Mouse (Mus musculus): ENCODE results near the gene Acd. TPM values are rescaled to one million over a fixed set of nuclear protein-coding genes. Genes with fewer than 3 reads are reported as not detected.

Acd gene
- polyA plus RNA-seq, 1 experiment from 2014 or later, result 90.7 TPM

DNA sequence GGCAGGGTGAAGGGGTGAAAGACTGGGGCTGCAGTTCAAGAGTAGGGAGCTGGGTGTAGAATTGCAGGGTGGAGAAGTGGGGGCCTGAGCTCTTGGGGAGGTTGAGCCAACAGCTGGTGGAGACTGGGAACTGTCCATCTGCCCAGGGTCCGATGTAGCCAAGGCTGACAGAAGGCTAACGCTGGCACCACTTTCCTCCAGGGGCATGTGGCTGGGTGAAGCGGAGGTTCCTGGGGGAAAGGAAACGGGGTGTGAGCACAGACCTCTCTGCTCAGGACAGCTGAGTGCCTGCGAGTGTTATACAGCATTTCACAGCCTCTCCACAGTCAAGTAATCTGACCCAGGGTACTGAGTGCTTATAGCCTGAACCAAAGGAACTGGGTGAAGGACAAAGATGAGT is 2.2 kb downstream of the Acd start:
- Histone ChIP-seq H3K36me3 (peaks cover 42% of the 10 kb centered on the region), H3K4me2 (replicated peaks) (no peak overlapping the region), H3K27me3 (replicated peaks) (no peaks in the 10 kb centered on the region), H3K9me3 (no peaks in the 10 kb centered on the region), H3K27ac (no peak overlapping the region), H3K4me1 (peaks cover 37% of the 10 kb centered on the region), H3K9ac (no peak overlapping the region), H3K4me3 (no peak overlapping the region)
- ATAC-seq (ENCODE audit: low FRiP score, low read depth), result no peak
- WGBS, result 90% methylated on average over 5 of the region's 5 CpGs

DNA sequence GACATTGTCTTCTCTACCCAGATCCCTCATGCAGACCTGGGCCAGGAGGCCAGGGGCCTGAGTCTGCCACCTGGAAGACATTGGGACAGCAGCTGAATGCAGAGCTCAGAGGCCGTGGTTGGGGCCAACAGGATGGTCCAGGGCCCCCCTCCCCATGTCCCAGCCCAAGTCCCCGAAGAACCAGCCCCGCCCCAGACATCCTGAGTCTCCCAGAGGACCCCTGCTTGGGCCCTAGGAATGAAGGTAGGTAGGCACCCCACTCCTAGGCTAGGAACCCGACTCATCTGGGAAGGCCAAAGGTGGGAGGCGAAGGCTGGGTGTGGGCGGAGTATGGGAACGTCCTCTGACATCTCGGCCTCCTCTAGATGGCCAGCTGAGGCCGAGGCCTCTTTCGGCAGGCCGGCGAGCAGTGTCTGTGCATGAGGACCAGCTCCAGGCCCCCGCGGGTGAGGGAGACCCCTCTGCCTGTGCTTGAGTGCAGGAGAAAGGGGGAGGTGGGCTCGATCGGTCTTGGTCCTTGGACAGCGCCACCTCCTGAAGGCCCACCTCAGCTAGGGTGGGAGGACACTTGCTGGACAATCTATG is 3.6 kb downstream of the Acd start:
- Histone ChIP-seq H3K9ac (no peak overlapping the region), H3K9me3 (no peaks in the 10 kb centered on the region; the same call in 1 of the 2 replicates), H3K27me3 (replicated peaks) (no peaks in the 10 kb centered on the region), H3K36me3 (peaks cover 39% of the 10 kb centered on the region), H3K27ac (no peak overlapping the region), H3K4me1 (peaks cover 35% of the 10 kb centered on the region), H3K4me2 (replicated peaks) (no peak overlapping the region), H3K4me3 (no peak overlapping the region)
- 92% methylated on average over 17 of the region's 17 CpGs for WGBS
- no peak for ATAC-seq (ENCODE audit: low FRiP score, low read depth)

DNA sequence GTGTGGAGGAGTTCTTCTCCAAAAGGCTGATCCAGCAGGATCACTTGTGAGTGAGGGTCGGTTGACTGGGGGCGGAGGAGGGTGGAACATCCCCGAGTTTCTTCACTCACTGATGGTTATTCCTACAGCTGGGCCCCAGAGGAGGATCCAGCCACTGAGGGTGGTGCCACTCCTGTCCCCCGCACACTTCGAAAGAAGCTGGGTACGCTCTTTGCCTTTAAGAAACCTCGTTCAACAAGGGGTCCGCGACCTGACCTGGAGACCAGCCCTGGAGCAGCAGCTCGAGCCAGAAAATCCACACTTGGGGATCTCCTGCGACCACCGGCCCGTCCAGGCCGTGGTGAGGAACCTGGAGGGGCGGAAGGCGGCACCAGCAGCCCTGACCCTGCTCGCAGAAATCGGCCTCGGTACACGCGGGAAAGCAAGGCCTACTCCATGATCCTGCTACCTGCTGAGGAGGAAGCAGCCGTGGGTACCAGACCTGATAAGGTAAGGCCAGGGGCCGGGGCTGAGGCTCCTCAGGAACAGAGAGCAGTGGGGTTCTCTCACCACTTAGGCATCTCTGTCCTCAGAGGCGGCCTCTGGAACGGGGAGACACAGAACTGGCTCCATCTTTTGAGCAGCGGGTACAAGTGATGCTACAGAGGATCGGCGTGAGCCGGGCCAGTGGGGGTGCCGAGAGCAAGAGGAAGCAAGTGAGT is 5.7 kb downstream of the Acd start:
- Histone ChIP-seq H3K9me3 (no peaks in the 10 kb centered on the region; the same call in 1 of the 2 replicates), H3K4me1 (peaks cover 24% of the 10 kb centered on the region), H3K27ac (no peak overlapping the region), H3K27me3 (replicated peaks) (no peaks in the 10 kb centered on the region; the same call in 1 of the 2 replicates), H3K36me3 (peaks cover 39% of the 10 kb centered on the region), H3K9ac (peak overlapping the region; percentile 70; the same call in 1 of the 2 replicates), H3K4me2 (replicated peaks) (peak overlapping the region; percentile 82), H3K4me3 (peak overlapping the region; percentile 54)
- 83% methylated on average over 30 of the region's 30 CpGs for WGBS
- no peak for ATAC-seq (ENCODE audit: low FRiP score, low read depth)

DNA sequence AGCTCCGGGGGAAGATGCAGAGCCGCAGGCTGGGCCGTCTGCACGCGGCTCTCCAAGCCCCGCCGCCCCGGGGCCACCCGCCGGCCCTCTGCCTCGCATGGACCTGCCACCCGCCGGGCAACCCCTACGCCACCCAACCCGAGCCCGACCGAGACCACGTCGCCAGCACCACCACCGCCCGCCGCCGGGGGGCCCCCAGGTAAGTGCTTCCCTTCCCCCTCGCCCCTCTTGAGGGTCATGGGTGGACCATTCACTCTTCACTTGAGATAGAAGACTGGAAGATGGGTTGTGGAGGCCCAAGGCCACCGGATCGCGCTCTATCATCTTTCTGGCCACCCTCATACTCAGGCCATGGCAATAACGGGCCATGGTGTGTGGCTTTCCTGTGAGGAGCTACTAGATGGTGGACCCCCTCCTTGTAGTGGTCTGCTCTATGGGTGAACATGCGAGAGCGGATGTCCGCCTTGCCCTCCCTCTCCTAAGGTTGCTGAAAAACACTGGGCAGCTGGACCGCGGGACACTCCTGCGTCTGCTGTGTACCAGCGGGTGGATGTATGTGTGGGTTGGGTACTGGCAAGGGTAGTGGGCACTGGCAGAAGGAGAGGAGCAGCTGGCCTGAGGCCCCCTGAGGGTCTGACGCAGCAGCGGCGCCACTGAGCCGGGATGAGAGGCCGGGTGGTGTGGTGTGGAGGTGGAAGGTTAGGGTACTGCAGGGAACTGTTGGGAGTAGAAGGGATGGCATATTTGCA is 6.7 kb downstream of the Acd start:
- WGBS, result 7% methylated on average over 40 of the region's 40 CpGs
- ATAC-seq (ENCODE audit: low FRiP score, low read depth), result peak; percentile 64
- H3K36me3 ChIP-seq, result peaks cover 39% of the 10 kb centered on the region

DNA sequence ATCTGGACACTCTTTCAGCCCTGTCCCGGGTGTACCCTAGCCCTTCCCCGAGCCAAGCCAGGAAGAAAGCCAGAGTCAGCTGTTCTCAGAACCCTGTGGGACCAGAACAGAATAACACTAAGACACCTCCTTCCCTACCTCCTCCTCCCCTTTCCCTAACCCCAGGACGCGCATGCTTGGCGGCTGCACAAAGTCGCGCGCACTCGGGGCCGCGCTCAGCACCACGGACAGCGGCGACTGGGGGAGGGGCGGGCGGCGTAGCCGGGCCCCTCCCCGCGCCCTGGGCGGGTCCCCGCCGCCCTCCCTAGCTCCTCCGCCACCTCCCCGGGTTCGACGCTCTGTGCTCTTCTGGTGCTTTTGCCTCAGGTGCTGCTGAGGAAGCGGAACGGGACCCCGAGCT is 7.3 kb downstream of the Acd start:
- H3K4me2 ChIP-seq (replicated peaks), result peak overlapping the region; percentile 82
- peak overlapping the region; percentile 70 for H3K9ac ChIP-seq
- WGBS, result 4% methylated on average over 30 of the region's 30 CpGs

More for the DNA sequence above, 6.7 kb downstream of the Acd start:
- Histone ChIP-seq H3K27me3 (replicated peaks) (no peaks in the 10 kb centered on the region; the same call in 1 of the 2 replicates), H3K4me1 (peaks cover 16% of the 10 kb centered on the region), H3K9ac (peak overlapping the region; percentile 70), H3K27ac (peak overlapping the region; percentile 72), H3K9me3 (no peaks in the 10 kb centered on the region; the same call in 1 of the 2 replicates), H3K4me3 (peak overlapping the region; percentile 54), H3K4me2 (replicated peaks) (peak overlapping the region; percentile 82)

DNA sequence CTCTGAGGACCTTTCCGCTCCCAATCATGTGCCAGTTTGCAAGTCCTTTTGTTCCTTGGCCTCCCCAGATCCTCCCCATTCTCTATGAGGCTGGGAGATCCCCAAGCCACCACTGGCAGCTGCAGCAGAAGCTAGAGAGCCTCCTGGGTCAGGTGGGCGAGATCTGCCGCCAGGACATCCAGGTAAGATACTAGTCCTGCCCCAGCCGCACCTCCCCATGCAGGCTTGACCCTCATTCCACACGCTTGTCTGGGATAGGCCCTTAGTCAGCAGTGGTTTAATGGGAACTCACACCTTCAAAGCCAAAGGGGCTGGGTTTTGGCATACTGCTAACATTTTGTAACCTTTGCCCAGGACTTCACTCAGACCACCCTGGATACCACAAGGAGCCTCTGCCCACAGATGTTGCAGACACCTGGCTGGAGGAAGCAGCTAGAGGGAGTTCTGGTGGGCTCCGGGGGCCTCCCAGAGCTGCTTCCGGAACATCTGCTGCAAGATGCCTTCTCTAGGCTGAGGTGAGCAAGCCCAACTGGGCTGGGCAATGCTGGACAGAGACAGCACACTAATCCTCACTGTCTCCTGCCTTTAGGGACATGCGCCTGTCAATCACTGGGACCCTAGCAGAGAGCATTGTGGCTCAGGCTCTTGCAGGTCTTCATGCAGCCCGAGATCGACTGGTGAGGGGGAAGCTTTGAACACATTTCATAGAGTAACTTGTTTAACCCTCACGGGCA is 8.3 kb downstream of the Acd start:
- Histone ChIP-seq H3K9ac (no peak overlapping the region), H3K27ac (no peak overlapping the region), H3K4me2 (replicated peaks) (no peak overlapping the region), H3K4me1 (peaks cover 16% of the 10 kb centered on the region), H3K36me3 (peaks cover 26% of the 10 kb centered on the region), H3K27me3 (replicated peaks) (no peaks in the 10 kb centered on the region; the same call in 1 of the 2 replicates), H3K9me3 (no peaks in the 10 kb centered on the region; the same call in 1 of the 2 replicates), H3K4me3 (no peak overlapping the region)
- no peak for ATAC-seq (ENCODE audit: low FRiP score, low read depth)
- 95% methylated on average over 11 of the region's 11 CpGs for WGBS

More for the DNA sequence above, 7.3 kb downstream of the Acd start:
- Histone ChIP-seq H3K9me3 (no peaks in the 10 kb centered on the region; the same call in 1 of the 2 replicates), H3K4me1 (peaks cover 16% of the 10 kb centered on the region), H3K27ac (peak overlapping the region; percentile 72), H3K4me3 (peak overlapping the region; percentile 54), H3K27me3 (replicated peaks) (no peaks in the 10 kb centered on the region; the same call in 1 of the 2 replicates), H3K36me3 (peaks cover 36% of the 10 kb centered on the region)
- peak; percentile 46 for ATAC-seq (ENCODE audit: low FRiP score, low read depth)

DNA sequence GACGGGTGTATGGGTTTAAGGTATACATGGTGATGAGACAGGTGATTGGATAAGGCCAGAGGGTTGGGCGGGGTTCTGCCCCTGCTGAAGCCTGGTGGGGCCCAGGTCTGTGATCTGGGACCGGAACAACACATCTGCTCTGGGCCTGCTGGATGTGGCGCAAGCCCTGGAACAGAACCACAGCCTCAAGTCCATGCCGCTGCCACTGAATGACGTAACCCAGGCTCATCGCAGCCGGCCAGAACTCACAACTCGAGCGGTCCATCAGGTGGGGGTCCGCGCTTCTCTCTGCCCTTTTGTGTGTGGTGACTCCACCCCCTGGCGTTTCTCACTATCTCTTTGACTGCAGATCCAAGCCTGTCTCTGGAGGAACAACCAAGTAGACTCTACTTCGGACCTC is 9.9 kb downstream of the Acd start:
- 88% methylated on average over 14 of the region's 14 CpGs for WGBS
- H3K4me2 ChIP-seq (replicated peaks), result no peak overlapping the region
- H3K9ac ChIP-seq, result no peak overlapping the region
- H3K27ac ChIP-seq, result no peak overlapping the region
- peaks cover 10% of the 10 kb centered on the region; the same call in 1 of the 2 replicates for H3K36me3 ChIP-seq
- no peaks in the 10 kb centered on the region; the same call in 1 of the 2 replicates for H3K27me3 ChIP-seq (replicated peaks)
- H3K4me1 ChIP-seq, result peaks cover 16% of the 10 kb centered on the region
- no peak for ATAC-seq (ENCODE audit: low FRiP score, low read depth)
- no peak overlapping the region for H3K4me3 ChIP-seq
- no peaks in the 10 kb centered on the region; the same call in 1 of the 2 replicates for H3K9me3 ChIP-seq

DNA sequence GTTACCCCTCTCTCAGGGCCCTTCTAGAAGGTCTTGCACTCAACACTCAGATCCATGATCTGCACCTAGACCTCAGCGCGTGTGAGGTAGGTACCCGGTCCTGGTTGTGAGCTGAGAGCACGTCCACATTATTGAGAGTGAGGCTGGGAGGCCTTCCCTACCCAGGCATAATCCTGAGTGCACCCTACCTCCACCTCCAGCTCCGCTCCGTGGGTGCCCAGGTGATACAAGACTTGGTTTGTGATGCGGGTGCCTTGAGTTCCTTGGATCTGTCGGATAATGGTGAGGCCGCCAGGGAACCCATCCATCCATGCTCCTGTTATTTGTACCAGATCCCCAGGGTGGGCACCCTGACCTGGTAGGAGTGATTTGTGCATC is 10.9 kb downstream of the Acd start:
- Histone ChIP-seq H3K9me3 (no peaks in the 10 kb centered on the region; the same call in 1 of the 2 replicates), H3K27me3 (replicated peaks) (no peaks in the 10 kb centered on the region; the same call in 1 of the 2 replicates), H3K4me2 (replicated peaks) (no peak overlapping the region), H3K9ac (no peak overlapping the region), H3K4me1 (peaks cover 15% of the 10 kb centered on the region), H3K4me3 (no peak overlapping the region), H3K36me3 (peaks cover 6% of the 10 kb centered on the region; the same call in 1 of the 2 replicates), H3K27ac (no peak overlapping the region)
- WGBS, result 90% methylated on average over 9 of the region's 9 CpGs
- no peak for ATAC-seq (ENCODE audit: low FRiP score, low read depth)

DNA sequence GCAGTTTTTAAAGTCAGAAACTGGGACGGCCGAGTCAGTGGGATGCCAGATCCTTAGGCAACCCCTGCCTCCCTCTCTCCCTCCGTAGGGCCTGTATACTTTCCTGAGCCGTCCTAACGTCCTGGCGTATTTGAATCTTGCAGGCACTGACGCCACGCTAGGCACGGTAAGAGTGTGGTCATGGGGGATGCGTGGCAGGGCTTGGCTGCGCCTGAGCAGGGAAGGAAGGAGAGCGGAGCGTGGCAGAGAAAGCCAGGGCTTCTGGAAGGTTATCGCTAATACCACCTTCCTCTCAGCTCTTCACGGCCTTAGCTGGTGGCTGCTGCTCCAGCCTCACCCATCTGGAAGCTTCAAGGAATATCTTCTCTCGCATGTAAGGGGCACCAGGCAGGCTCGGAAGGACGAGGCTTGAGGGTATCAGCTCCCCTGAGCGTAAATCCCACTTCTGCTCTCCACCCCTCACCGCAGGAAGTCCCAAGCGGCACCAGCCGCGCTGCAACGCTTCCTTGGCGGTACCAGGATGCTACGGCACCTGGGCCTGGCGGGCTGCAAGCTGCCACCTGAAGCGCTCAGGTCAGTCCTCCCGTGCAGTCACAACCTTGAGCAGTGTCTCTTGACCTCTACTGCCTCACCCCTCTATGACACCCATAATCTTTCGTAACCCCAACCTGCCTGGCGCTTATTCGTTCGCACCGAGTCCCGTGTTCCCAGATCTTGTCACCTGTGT is 11.5 kb downstream of the Acd start:
- ATAC-seq (ENCODE audit: low FRiP score, low read depth), result no peak
- H3K4me1 ChIP-seq, result peaks cover 9% of the 10 kb centered on the region
- WGBS, result 64% methylated on average over 35 of the region's 35 CpGs
- H3K4me2 ChIP-seq (replicated peaks), result no peak overlapping the region
- no peak overlapping the region for H3K4me3 ChIP-seq
- peaks cover 6% of the 10 kb centered on the region; the same call in 1 of the 2 replicates for H3K36me3 ChIP-seq
- H3K27ac ChIP-seq, result no peak overlapping the region
- H3K9me3 ChIP-seq, result no peaks in the 10 kb centered on the region; the same call in 1 of the 2 replicates
- H3K27me3 ChIP-seq (replicated peaks), result no peaks in the 10 kb centered on the region; the same call in 1 of the 2 replicates
- no peak overlapping the region for H3K9ac ChIP-seq

DNA sequence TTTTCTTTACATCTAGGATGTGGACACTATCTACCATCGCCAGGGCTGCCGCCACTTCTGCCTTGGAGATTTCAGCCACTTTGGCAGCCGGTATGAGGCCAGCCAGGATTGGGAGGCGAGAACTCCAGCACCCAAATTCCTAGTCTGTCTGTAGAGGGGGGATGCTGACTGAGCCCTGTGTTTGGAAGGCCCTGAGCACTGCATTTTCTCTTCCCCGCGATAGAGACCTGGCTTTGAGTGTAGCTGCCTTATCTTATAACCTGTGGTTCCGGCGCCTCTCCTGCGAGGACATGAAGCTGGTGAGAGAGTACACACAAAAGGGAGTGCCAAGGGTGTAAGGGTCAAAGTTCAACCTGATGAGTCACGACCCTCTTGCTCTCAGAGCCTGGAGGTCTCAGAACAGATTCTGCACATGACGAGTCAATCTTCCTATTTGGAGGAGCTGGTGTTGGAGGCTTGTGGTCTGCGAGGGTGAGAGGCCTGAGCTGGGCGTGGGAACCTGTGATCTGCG is 12.6 kb downstream of the Acd start:
- WGBS, result 75% methylated on average over 14 of the region's 14 CpGs
- no peaks in the 10 kb centered on the region; the same call in 1 of the 2 replicates for H3K9me3 ChIP-seq

DNA sequence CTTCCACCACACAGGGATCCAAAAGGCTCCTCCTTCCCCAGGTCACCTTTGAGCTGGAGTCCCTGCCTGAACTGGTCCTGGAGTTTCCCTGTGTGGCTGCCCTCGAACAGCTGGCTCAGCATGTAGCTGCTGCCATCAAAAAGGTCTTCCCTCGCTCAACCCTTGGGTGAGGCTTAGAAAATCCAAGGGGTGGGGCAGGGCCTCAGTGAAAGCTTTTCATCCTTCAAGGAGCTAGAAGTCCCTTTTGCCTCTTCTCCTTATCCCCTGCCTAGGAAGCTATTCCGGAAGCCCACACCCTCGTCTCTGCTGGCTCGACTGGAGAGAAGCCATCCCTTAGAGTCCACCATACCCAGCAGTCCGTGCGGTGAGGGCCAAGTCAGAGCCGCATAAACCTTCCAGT is 13.4 kb downstream of the Acd start:
- WGBS, result 72% methylated on average over 8 of the region's 8 CpGs
- H3K9me3 ChIP-seq, result no peaks in the 10 kb centered on the region; the same call in 1 of the 2 replicates
- H3K4me2 ChIP-seq (replicated peaks), result no peak overlapping the region
- no peak for ATAC-seq (ENCODE audit: low FRiP score, low read depth)
- H3K36me3 ChIP-seq, result peaks cover 21% of the 10 kb centered on the region
- no peak overlapping the region for H3K27ac ChIP-seq
- H3K4me3 ChIP-seq, result no peak overlapping the region
- no peaks in the 10 kb centered on the region; the same call in 1 of the 2 replicates for H3K27me3 ChIP-seq (replicated peaks)
- no peaks in the 10 kb centered on the region for H3K4me1 ChIP-seq
- no peak overlapping the region for H3K9ac ChIP-seq

More for the DNA sequence above, 12.6 kb downstream of the Acd start:
- Histone ChIP-seq H3K4me2 (replicated peaks) (no peak overlapping the region), H3K27ac (no peak overlapping the region), H3K9ac (no peak overlapping the region), H3K4me1 (no peaks in the 10 kb centered on the region), H3K36me3 (peaks cover 18% of the 10 kb centered on the region), H3K4me3 (no peak overlapping the region), H3K27me3 (replicated peaks) (no peaks in the 10 kb centered on the region; the same call in 1 of the 2 replicates)
- no peak for ATAC-seq (ENCODE audit: low FRiP score, low read depth)
